ENCODE assay signal across 12 mouse cellular contexts in the genomic region with DNA sequence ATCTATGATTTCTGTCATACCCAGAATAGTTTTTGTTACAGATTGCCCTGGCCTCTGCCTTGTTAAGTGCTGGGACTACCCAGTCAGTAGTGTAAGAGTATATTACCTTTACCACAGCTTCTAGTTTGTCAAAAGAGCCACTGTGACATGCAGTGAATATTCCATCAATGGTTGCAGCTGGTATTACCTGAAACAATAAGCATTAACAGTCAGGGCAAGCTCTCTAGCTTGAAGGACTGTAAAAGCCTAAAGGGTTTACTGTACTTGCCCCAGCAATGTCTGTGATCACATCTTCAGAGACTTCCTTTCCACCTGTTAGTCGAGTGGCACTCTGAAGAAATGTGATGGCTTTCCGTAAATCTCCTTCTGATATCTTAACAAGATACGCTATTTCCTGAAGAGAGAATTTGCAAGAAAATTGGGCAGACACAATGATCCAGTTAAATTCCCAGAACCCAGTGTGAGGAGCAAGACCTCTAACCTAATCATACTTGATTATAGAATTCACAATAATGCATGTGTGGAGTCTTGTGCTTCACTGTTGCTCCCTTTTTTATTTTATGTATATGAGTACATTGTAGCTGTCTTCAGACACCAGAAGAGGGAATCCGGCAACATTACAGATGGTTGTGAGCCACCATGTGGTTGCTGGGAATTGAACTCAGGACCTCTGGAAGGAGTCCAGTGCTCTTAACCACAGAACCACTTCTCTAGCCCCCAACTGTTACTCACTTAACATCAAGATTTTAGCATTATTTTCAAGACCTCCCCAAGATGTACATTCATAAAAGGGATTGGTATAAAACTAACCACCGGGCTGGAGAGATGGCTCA. TPM values are rescaled to one million over a fixed set of nuclear protein-coding genes. Genes with fewer than 3 reads are reported as not detected.
DNase-seq lines count a peak whose midpoint lies in the region; ATAC-seq and TF ChIP-seq lines count a peak whose summit lies in the region.
"Had no signal": no experiment of that assay in that cellular context is flagged by ENCODE, and none has a peak within 500 bp of the region (broad histone marks: within the 10 kb centered on the region; RNA-seq: fewer than 3 reads in every experiment).

No protein-coding gene starts in this region.

- WGBS in hindbrain, embryonic 11.5 days, result 70% methylated on average over 5 of the region's 5 CpGs
- 65% methylated on average over 5 of the region's 5 CpGs for WGBS in hindbrain, postnatal 0 days
- WGBS in embryonic facial prominence, embryonic 14.5 days, result 58% methylated on average over 5 of the region's 5 CpGs
- 48% methylated on average over 5 of the region's 5 CpGs for WGBS in liver, embryonic 15.5 days (ENCODE audit: insufficient replicate concordance)

- peaks cover 6% of the 10 kb centered on the region; the same call in 1 of the 2 replicates for H3K36me3 ChIP-seq in hindbrain, embryonic 11.5 days (ENCODE audit: control insufficient read depth, insufficient read depth, low read length)
- peaks cover 41% of the 10 kb centered on the region for H3K36me3 ChIP-seq in hindbrain, postnatal 0 days (ENCODE audit: insufficient read depth, low read length)
- peaks cover 82% of the 10 kb centered on the region for H3K36me3 ChIP-seq in embryonic facial prominence, embryonic 14.5 days (ENCODE audit: control insufficient read depth, insufficient read depth, low read length)
- peaks cover 91% of the 10 kb centered on the region for H3K36me3 ChIP-seq in liver, embryonic 15.5 days (replicated peaks)

- no peak overlapping the region for H3K9ac ChIP-seq in hindbrain, embryonic 11.5 days (ENCODE audit: low read depth, low read length)
- no peak overlapping the region for H3K9ac ChIP-seq in hindbrain, postnatal 0 days (replicated peaks; ENCODE audit: low read length)
- no peak overlapping the region for H3K9ac ChIP-seq in embryonic facial prominence, embryonic 14.5 days (ENCODE audit: low read depth, low read length)
- no peak overlapping the region for H3K9ac ChIP-seq in liver, embryonic 15.5 days
- H3K9ac ChIP-seq: lung, embryonic 15.5 days had no signal

- no peak overlapping the region for H3K27ac ChIP-seq in hindbrain, embryonic 11.5 days (ENCODE audit: low read depth, low read length)
- no peak overlapping the region for H3K27ac ChIP-seq in hindbrain, postnatal 0 days
- no peak overlapping the region for H3K27ac ChIP-seq in embryonic facial prominence, embryonic 14.5 days (replicated peaks; ENCODE audit: low read depth, low read length)
- H3K27ac ChIP-seq in liver, embryonic 15.5 days (replicated peaks), result no peak overlapping the region
- H3K27ac ChIP-seq: lung, embryonic 15.5 days had no signal

- no peak overlapping the region for H3K4me3 ChIP-seq in hindbrain, embryonic 11.5 days (ENCODE audit: low read depth, low read length)
- no peak overlapping the region for H3K4me3 ChIP-seq in hindbrain, postnatal 0 days (ENCODE audit: low read length)
- H3K4me3 ChIP-seq in embryonic facial prominence, embryonic 14.5 days (ENCODE audit: low read depth, low read length), result no peak overlapping the region
- no peak overlapping the region for H3K4me3 ChIP-seq in liver, embryonic 15.5 days (replicated peaks)
- H3K4me3 ChIP-seq: erythroblast, embryonic 14.5 days; lung, embryonic 15.5 days had no signal

- no peak for TF ChIP-seq CTCF in hindbrain, postnatal 0 days (IDR thresholded peaks at IDR 0.05; ENCODE audit: low read depth)

- H3K4me1 ChIP-seq in hindbrain, embryonic 11.5 days (replicated peaks; ENCODE audit: control insufficient read depth, insufficient read depth, low read length), result no peaks in the 10 kb centered on the region
- H3K4me1 ChIP-seq in hindbrain, postnatal 0 days (ENCODE audit: insufficient read depth, low read length), result peaks cover under 1% of the 10 kb centered on the region; the same call in 1 of the 2 replicates
- H3K4me1 ChIP-seq in embryonic facial prominence, embryonic 14.5 days (ENCODE audit: control insufficient read depth, insufficient read depth, low read length), result no peaks in the 10 kb centered on the region
- peaks cover 21% of the 10 kb centered on the region for H3K4me1 ChIP-seq in liver, embryonic 15.5 days (replicated peaks)

- H3K4me2 ChIP-seq in hindbrain, embryonic 11.5 days (replicated peaks; ENCODE audit: low read depth, low read length), result no peak overlapping the region
- no peak overlapping the region for H3K4me2 ChIP-seq in hindbrain, postnatal 0 days (ENCODE audit: low read depth, low read length)
- no peak overlapping the region for H3K4me2 ChIP-seq in embryonic facial prominence, embryonic 14.5 days (ENCODE audit: low read depth, low read length)
- H3K4me2 ChIP-seq in liver, embryonic 15.5 days, result no peak overlapping the region
- H3K4me2 ChIP-seq: lung, embryonic 15.5 days had no signal

- peak; percentile 33; the same call in 1 of the 2 replicates for ATAC-seq in hindbrain, embryonic 11.5 days (ENCODE audit: low FRiP score)
- ATAC-seq in hindbrain, postnatal 0 days, result no peak
- ATAC-seq in embryonic facial prominence, embryonic 14.5 days (ENCODE audit: low read depth), result 0 out of 2 replicates have a peak, but pooled peaks have one; percentile 15
- 0 out of 2 replicates have a peak, but pooled peaks have one; percentile 17 for ATAC-seq in liver, embryonic 15.5 days (ENCODE audit: insufficient read depth)
- no peak for ATAC-seq in erythroid progenitor cell, adult 5-6 weeks (replicated peaks; ENCODE audit: low FRiP score, poor library complexity, severe bottlenecking)

- no peak for DNase-seq in hindbrain, embryonic 11.5 days (ENCODE audit: low spot score)
- no peak for DNase-seq in hindbrain, postnatal 0 days (ENCODE audit: low spot score)
- peak; percentile 51 for DNase-seq in A20 (ENCODE audit: low read depth, low spot score)
- DNase-seq in embryonic facial prominence, embryonic 14.5 days (ENCODE audit: low spot score), result no peak
- no peak for DNase-seq in cerebellum, adult 11-12 months
- no peak for DNase-seq in spleen, postnatal 10 days (ENCODE audit: low spot score in 2 of 2)

- H3K9me3 ChIP-seq in hindbrain, embryonic 11.5 days (ENCODE audit: control insufficient read depth, low read length), result no peaks in the 10 kb centered on the region
- no peaks in the 10 kb centered on the region for H3K9me3 ChIP-seq in hindbrain, postnatal 0 days (ENCODE audit: low read length)
- no peaks in the 10 kb centered on the region for H3K9me3 ChIP-seq in embryonic facial prominence, embryonic 14.5 days (ENCODE audit: control insufficient read depth, low read length)
- H3K9me3 ChIP-seq in liver, embryonic 15.5 days (replicated peaks), result no peaks in the 10 kb centered on the region
- H3K9me3 ChIP-seq: lung, embryonic 15.5 days had no signal

- H3K27me3 ChIP-seq in hindbrain, embryonic 11.5 days (ENCODE audit: control insufficient read depth, insufficient read depth, low read length), result no peaks in the 10 kb centered on the region
- H3K27me3 ChIP-seq in hindbrain, postnatal 0 days (ENCODE audit: insufficient read depth, low read length), result no peaks in the 10 kb centered on the region
- H3K27me3 ChIP-seq in embryonic facial prominence, embryonic 14.5 days (replicated peaks; ENCODE audit: control insufficient read depth, insufficient read depth, low read length), result no peaks in the 10 kb centered on the region
- no peaks in the 10 kb centered on the region for H3K27me3 ChIP-seq in liver, embryonic 15.5 days
- H3K27me3 ChIP-seq: lung, embryonic 15.5 days had no signal

RNA-seq across cellular contexts. Expression of a gene that starts 7.3 kb away (rescaled TPM):
- polyA plus RNA-seq in hindbrain, embryonic 11.5 days (2014; fragmentation: Nextera tagmentation; extraction: Ambion mirVana), result 230 and 239 TPM in 2 replicates
- 490 and 513 TPM in 2 replicates for total RNA-seq in hindbrain, postnatal 0 days (2014; rRNA removed)
- polyA plus RNA-seq in hindbrain, postnatal 0 days (2015; fragmentation: Nextera tagmentation; extraction: Ambion mirVana), result 260 and 265 TPM in 2 replicates
- polyA plus RNA-seq in embryonic facial prominence, embryonic 14.5 days (2014; fragmentation: Nextera tagmentation; extraction: Ambion mirVana), result 249 and 268 TPM in 2 replicates
- 58.3 and 60.6 TPM in 2 replicates for polyA plus RNA-seq in liver, embryonic 15.5 days (2015; fragmentation: Nextera tagmentation; extraction: Ambion mirVana)
- 140 and 151 TPM in 2 replicates for total RNA-seq in erythroid progenitor cell, adult 5-6 weeks (2015; ENCODE audit: low replicate concordance)
- 189 and 232 TPM in 2 replicates for total RNA-seq in erythroid progenitor cell, adult 5-6 weeks (2017; ENCODE audit: low replicate concordance)

RNA-seq across cellular contexts. Expression of a gene that starts 13.0 kb away (rescaled TPM):
- 182 and 192 TPM in 2 replicates for polyA plus RNA-seq in hindbrain, embryonic 11.5 days (2014; fragmentation: Nextera tagmentation; extraction: Ambion mirVana)
- 8.6 and 22.1 TPM in 2 replicates for total RNA-seq in hindbrain, postnatal 0 days (2014; rRNA removed)
- polyA plus RNA-seq in hindbrain, postnatal 0 days (2015; fragmentation: Nextera tagmentation; extraction: Ambion mirVana), result 31.6 and 35.7 TPM in 2 replicates
- polyA plus RNA-seq in embryonic facial prominence, embryonic 14.5 days (2014; fragmentation: Nextera tagmentation; extraction: Ambion mirVana), result 89.8 and 97.4 TPM in 2 replicates
- polyA plus RNA-seq in liver, embryonic 15.5 days (2015; fragmentation: Nextera tagmentation; extraction: Ambion mirVana), result 119 and 137 TPM in 2 replicates
- 98.4 and 133 TPM in 2 replicates for total RNA-seq in erythroid progenitor cell, adult 5-6 weeks (2015; ENCODE audit: low replicate concordance)
- 32.8 and 50.6 TPM in 2 replicates for total RNA-seq in erythroid progenitor cell, adult 5-6 weeks (2017; ENCODE audit: low replicate concordance)

RNA-seq across cellular contexts. Expression of a gene that starts 31.8 kb away (rescaled TPM):
- polyA plus RNA-seq in hindbrain, embryonic 11.5 days (2014; fragmentation: Nextera tagmentation; extraction: Ambion mirVana), result not detected in 2 replicates
- total RNA-seq in hindbrain, postnatal 0 days (2014; rRNA removed), result not detected in 2 replicates
- polyA plus RNA-seq in hindbrain, postnatal 0 days (2015; fragmentation: Nextera tagmentation; extraction: Ambion mirVana), result not detected in 2 replicates
- 5.9 and 18.4 TPM in 2 replicates for polyA plus RNA-seq in embryonic facial prominence, embryonic 14.5 days (2014; fragmentation: Nextera tagmentation; extraction: Ambion mirVana)
- polyA plus RNA-seq in liver, embryonic 15.5 days (2015; fragmentation: Nextera tagmentation; extraction: Ambion mirVana), result not detected in 2 replicates
- 12.2 TPM in 1 of 2 replicates, not detected in the other for total RNA-seq in erythroid progenitor cell, adult 5-6 weeks (2015; ENCODE audit: low replicate concordance)
- total RNA-seq in erythroid progenitor cell, adult 5-6 weeks (2017; ENCODE audit: low replicate concordance), result 0.51 TPM in 1 of 2 replicates, not detected in the other
- total RNA-seq: layer of hippocampus, adult 8-10 months had no signal
- polyA plus RNA-seq: erythroblast, embryonic 14.5 days; neural tube, embryonic 14.5 days had no signal

RNA-seq across cellular contexts. Expression of a gene that starts 56.9 kb away (rescaled TPM):
- polyA plus RNA-seq in hindbrain, embryonic 11.5 days (2014; fragmentation: Nextera tagmentation; extraction: Ambion mirVana), result 0.10 TPM in 1 of 2 replicates, not detected in the other
- not detected in 2 replicates for total RNA-seq in hindbrain, postnatal 0 days (2014; rRNA removed)
- 0.16 TPM in 1 of 2 replicates, not detected in the other for polyA plus RNA-seq in hindbrain, postnatal 0 days (2015; fragmentation: Nextera tagmentation; extraction: Ambion mirVana)
- 0.17 TPM in 1 of 2 replicates, not detected in the other for polyA plus RNA-seq in embryonic facial prominence, embryonic 14.5 days (2014; fragmentation: Nextera tagmentation; extraction: Ambion mirVana)
- polyA plus RNA-seq in liver, embryonic 15.5 days (2015; fragmentation: Nextera tagmentation; extraction: Ambion mirVana), result 918 and 1,131 TPM in 2 replicates
- 0.72 and 3.4 TPM in 2 replicates for total RNA-seq in erythroid progenitor cell, adult 5-6 weeks (2015; ENCODE audit: low replicate concordance)
- not detected in 2 replicates for total RNA-seq in erythroid progenitor cell, adult 5-6 weeks (2017; ENCODE audit: low replicate concordance)
- total RNA-seq: layer of hippocampus, adult 8-10 months had no signal

Comparison
In these comparisons a context has a peak if more than half of its experiments do, and no peak if none do; other contexts are left out.
1. ATAC-seq: peak in hindbrain, embryonic 11.5 days (single experiment), embryonic facial prominence, embryonic 14.5 days (single experiment) and liver, embryonic 15.5 days (single experiment); none in hindbrain, postnatal 0 days (single experiment) and erythroid progenitor cell, adult 5-6 weeks (single experiment).